ENCODE assay signal across 9 mouse cellular contexts in the genomic region with DNA sequence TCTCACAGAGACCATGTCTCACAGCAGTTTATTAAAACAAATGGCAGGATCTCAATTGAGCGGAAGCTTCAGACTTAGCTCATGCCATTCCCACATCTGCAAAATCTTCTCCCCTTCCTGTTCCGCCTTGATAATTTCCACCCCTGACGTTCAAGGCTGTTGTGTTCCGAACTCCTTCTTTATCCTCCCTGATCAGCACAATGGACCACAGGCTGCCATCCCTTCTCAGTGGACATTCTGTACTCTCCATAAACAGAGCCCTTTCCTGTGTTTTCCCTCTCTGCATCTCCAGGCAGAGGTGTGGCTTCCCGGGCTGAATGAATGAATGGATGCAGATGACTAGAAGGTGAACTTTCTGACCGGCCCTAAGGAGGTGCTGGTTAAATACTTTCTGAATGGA. TPM values are rescaled to one million over a fixed set of nuclear protein-coding genes. Genes with fewer than 3 reads are reported as not detected.
DNase-seq lines count a peak whose midpoint lies in the region; ATAC-seq lines count a peak whose summit lies in the region.
"Had no signal": no experiment of that assay in that cellular context is flagged by ENCODE, and none has a peak within 500 bp of the region (broad histone marks: within the 10 kb centered on the region; RNA-seq: fewer than 3 reads in every experiment).

No protein-coding gene starts in this region.

- peaks cover 4% of the 10 kb centered on the region; the same call in 1 of the 2 replicates for H3K36me3 ChIP-seq in embryonic facial prominence, embryonic 10.5 days (replicated peaks)
- H3K36me3 ChIP-seq in forebrain, embryonic 14.5 days (ENCODE audit: control insufficient read depth, insufficient read depth, low read length): no peaks in the 10 kb centered on the region
- H3K36me3 ChIP-seq in intestine, embryonic 16.5 days (ENCODE audit: control insufficient read depth, insufficient read depth, low read length): no peaks in the 10 kb centered on the region
- no peaks in the 10 kb centered on the region for H3K36me3 ChIP-seq in midbrain, embryonic 10.5 days

- peaks cover 40% of the 10 kb centered on the region for H3K4me1 ChIP-seq in embryonic facial prominence, embryonic 10.5 days
- H3K4me1 ChIP-seq in forebrain, embryonic 14.5 days (ENCODE audit: control insufficient read depth, insufficient read depth, low read length): peaks cover 8% of the 10 kb centered on the region
- H3K4me1 ChIP-seq in intestine, embryonic 16.5 days (ENCODE audit: control insufficient read depth, insufficient read depth, low read length): peaks cover 27% of the 10 kb centered on the region
- peaks cover 56% of the 10 kb centered on the region for H3K4me1 ChIP-seq in midbrain, embryonic 10.5 days

- H3K27ac ChIP-seq in embryonic facial prominence, embryonic 10.5 days (replicated peaks): no peak overlapping the region
- H3K27ac ChIP-seq in forebrain, embryonic 14.5 days (ENCODE audit: low read depth, low read length): no peak overlapping the region
- H3K27ac ChIP-seq in intestine, embryonic 16.5 days (ENCODE audit: low read length): no peak overlapping the region
- no peak overlapping the region for H3K27ac ChIP-seq in midbrain, embryonic 10.5 days (replicated peaks)

- 0 out of 2 replicates have a peak overlapping the region, but pooled peaks have one; percentile 29 for H3K9ac ChIP-seq in forebrain, embryonic 14.5 days (ENCODE audit: low read length)
- H3K9ac ChIP-seq in intestine, embryonic 16.5 days (ENCODE audit: low read depth, low read length): no peak overlapping the region

- no peak for DNase-seq in embryonic facial prominence, embryonic 10.5 days (ENCODE audit: low spot score)
- DNase-seq in forebrain, embryonic 14.5 days (ENCODE audit: low spot score): no peak
- no peak for DNase-seq in midbrain, embryonic 10.5 days (ENCODE audit: low spot score)
- no peak for DNase-seq in adrenal gland, postnatal 36 days
- no peak for DNase-seq in gastrocnemius, postnatal 25 days
- no peak for DNase-seq in left cerebral cortex, postnatal 25 days (ENCODE audit: low spot score in 2 of 2)
- DNase-seq in MN1 (ENCODE audit: low spot score): no peak

- H3K27me3 ChIP-seq in embryonic facial prominence, embryonic 10.5 days (replicated peaks; ENCODE audit: low read depth, poor library complexity, severe bottlenecking): no peaks in the 10 kb centered on the region
- H3K27me3 ChIP-seq in forebrain, embryonic 14.5 days (replicated peaks; ENCODE audit: control insufficient read depth, insufficient read depth, low read length): no peaks in the 10 kb centered on the region
- no peaks in the 10 kb centered on the region for H3K27me3 ChIP-seq in intestine, embryonic 16.5 days (replicated peaks; ENCODE audit: control insufficient read depth, insufficient read depth, low read length)
- H3K27me3 ChIP-seq in midbrain, embryonic 10.5 days (ENCODE audit: low read depth, poor library complexity, severe bottlenecking): no peaks in the 10 kb centered on the region

- 52% methylated on average over 6 of the region's 6 CpGs for WGBS in embryonic facial prominence, embryonic 10.5 days
- WGBS in forebrain, embryonic 14.5 days: 34% methylated on average over 6 of the region's 6 CpGs
- 46% methylated on average over 6 of the region's 6 CpGs for WGBS in intestine, embryonic 16.5 days
- WGBS in midbrain, embryonic 10.5 days: 64% methylated on average over 6 of the region's 6 CpGs

- ATAC-seq in forebrain, embryonic 14.5 days: no peak
- no peak for ATAC-seq in intestine, embryonic 16.5 days

- intact Hi-C loops in left cerebral cortex, postnatal 25 days (cut with DNase I): loop anchor here (2.0 to 10.0 kb wide), 3 partner anchors 225 to 573 kb away; partner anchors contain the start of genes Ggct and Znrf2

- H3K4me3 ChIP-seq in embryonic facial prominence, embryonic 10.5 days: peak overlapping the region; percentile 69
- no peak overlapping the region; the same call in 1 of the 2 replicates for H3K4me3 ChIP-seq in forebrain, embryonic 14.5 days (ENCODE audit: low read depth, low read length)
- H3K4me3 ChIP-seq in intestine, embryonic 16.5 days (ENCODE audit: low read length): peak overlapping the region; percentile 37
- H3K4me3 ChIP-seq in midbrain, embryonic 10.5 days: peak overlapping the region; percentile 69

- peak overlapping the region; percentile 73 for H3K4me2 ChIP-seq in forebrain, embryonic 14.5 days (ENCODE audit: low read length)
- peak overlapping the region; percentile 52 for H3K4me2 ChIP-seq in intestine, embryonic 16.5 days (ENCODE audit: low read depth, low read length)

- no peaks in the 10 kb centered on the region for H3K9me3 ChIP-seq in embryonic facial prominence, embryonic 10.5 days
- no peaks in the 10 kb centered on the region for H3K9me3 ChIP-seq in forebrain, embryonic 14.5 days (replicated peaks; ENCODE audit: control insufficient read depth, low read length)
- H3K9me3 ChIP-seq in intestine, embryonic 16.5 days (ENCODE audit: control insufficient read depth, low read length): no peaks in the 10 kb centered on the region
- H3K9me3 ChIP-seq in midbrain, embryonic 10.5 days (replicated peaks): no peaks in the 10 kb centered on the region

RNA-seq across cellular contexts. Expression of gene Plekha8, which starts 3.1 kb away (rescaled TPM):
- 17.6 and 18.2 TPM in 2 replicates for polyA plus RNA-seq in embryonic facial prominence, embryonic 10.5 days (2016; fragmentation: Nextera tagmentation; extraction: Ambion mirVana)
- 11.8 and 13.0 TPM in 2 replicates for polyA plus RNA-seq in forebrain, embryonic 14.5 days (2014; fragmentation: Nextera tagmentation; extraction: Ambion mirVana)
- 5.4 and 6.1 TPM in 2 replicates for polyA plus RNA-seq in intestine, embryonic 16.5 days (2015; fragmentation: Nextera tagmentation; extraction: Ambion mirVana)
- 16.2 and 16.5 TPM in 2 replicates for polyA plus RNA-seq in midbrain, embryonic 10.5 days (2016; fragmentation: Nextera tagmentation; extraction: Ambion mirVana)
- 10 to 100 TPM; 18.6 to 23.6 TPM for total RNA-seq in adrenal gland, postnatal 36 days (2021)
- 1 to 10 TPM; 3.8 to 4.0 TPM for total RNA-seq in gastrocnemius, postnatal 25 days (2021)
- total RNA-seq in left cerebral cortex, postnatal 25 days (2021): 10 to 100 TPM; 11.3 to 12.3 TPM

RNA-seq across cellular contexts. Expression of gene Fkbp14, which starts 5.3 kb away (rescaled TPM):
- 11.1 and 11.2 TPM in 2 replicates for polyA plus RNA-seq in embryonic facial prominence, embryonic 10.5 days (2016; fragmentation: Nextera tagmentation; extraction: Ambion mirVana)
- 9.0 and 10.7 TPM in 2 replicates for polyA plus RNA-seq in forebrain, embryonic 14.5 days (2014; fragmentation: Nextera tagmentation; extraction: Ambion mirVana)
- 19.4 and 19.7 TPM in 2 replicates for polyA plus RNA-seq in intestine, embryonic 16.5 days (2015; fragmentation: Nextera tagmentation; extraction: Ambion mirVana)
- polyA plus RNA-seq in midbrain, embryonic 10.5 days (2016; fragmentation: Nextera tagmentation; extraction: Ambion mirVana): 13.0 and 14.2 TPM in 2 replicates
- 10 to 100 TPM; 18.4 to 24.0 TPM for total RNA-seq in adrenal gland, postnatal 36 days (2021)
- 1 to 10 TPM; 7.6 to 8.4 TPM for total RNA-seq in gastrocnemius, postnatal 25 days (2021)
- 1 to 10 TPM; 8.5 to 9.0 TPM for total RNA-seq in left cerebral cortex, postnatal 25 days (2021)
- polyA plus RNA-seq: erythroblast, embryonic 14.5 days had no signal

RNA-seq across cellular contexts. Expression of gene Scrn1, which starts 25.5 kb away (rescaled TPM):
- polyA plus RNA-seq in embryonic facial prominence, embryonic 10.5 days (2016; fragmentation: Nextera tagmentation; extraction: Ambion mirVana): 20.0 and 24.0 TPM in 2 replicates
- polyA plus RNA-seq in forebrain, embryonic 14.5 days (2014; fragmentation: Nextera tagmentation; extraction: Ambion mirVana): 125 and 134 TPM in 2 replicates
- polyA plus RNA-seq in intestine, embryonic 16.5 days (2015; fragmentation: Nextera tagmentation; extraction: Ambion mirVana): 4.7 and 6.6 TPM in 2 replicates
- polyA plus RNA-seq in midbrain, embryonic 10.5 days (2016; fragmentation: Nextera tagmentation; extraction: Ambion mirVana): 47.7 and 66.6 TPM in 2 replicates
- total RNA-seq in adrenal gland, postnatal 36 days (2021): 10 to 100 TPM; 31.0 to 41.6 TPM
- total RNA-seq in gastrocnemius, postnatal 25 days (2021): 1 to 10 TPM; 3.3 to 4.2 TPM
- 100 to 1,000 TPM; 143 to 145 TPM for total RNA-seq in left cerebral cortex, postnatal 25 days (2021)
- polyA plus RNA-seq: erythroblast, embryonic 14.5 days had no signal
